Mouse (Mus musculus): Measurements from ENCODE around the gene Slain1. TPM values are rescaled to one million over a fixed set of nuclear protein-coding genes. Genes with fewer than 3 reads are reported as not detected.

The Slain1 gene
- polyA plus RNA-seq, 2 experiments, result 0.22 to 0.27 TPM

- Histone ChIP-seq H3K27me3 (ENCODE audit: control insufficient read depth, insufficient read depth, low read length) (no peaks in the 10 kb centered on the region), H3K27ac (no peak overlapping the region), H3K4me2 (ENCODE audit: low read depth) (no peak overlapping the region), H3K4me3 (ENCODE audit: insufficient read depth in 1 of 2, low read depth in 2 of 2, low read length in 2 of 2) (no peak overlapping the region), H3K4me1 (replicated peaks; ENCODE audit: control insufficient read depth in 2 of 2, insufficient read depth in 2 of 2, low read length in 1 of 2) (no peaks in the 10 kb centered on the region), H3K36me3 (replicated peaks; ENCODE audit: control insufficient read depth, insufficient read depth, low read depth) (no peaks in the 10 kb centered on the region), H3K9me3 (ENCODE audit: control insufficient read depth, low read length) (no peaks in the 10 kb centered on the region), H3K9ac (replicated peaks) (no peak overlapping the region)
- DNase-seq (ENCODE audit: low read depth in 3 of 3, low spot score in 3 of 3), result no peak
- TF ChIP-seq EP300 (IDR thresholded peaks at IDR 0.05; ENCODE audit: low read depth) (no peak), CTCF (IDR thresholded peaks at IDR 0.05; ENCODE audit: low read depth) (no peak)
- 66% methylated on average over 7 of the region's 7 CpGs for WGBS (ENCODE audit: insufficient replicate concordance)
- ATAC-seq (ENCODE audit: insufficient read depth), result no peak
These were observed 13.0 kb downstream of the Slain1 start for GRCm38 (mm10) chr14:103663026-103663425.

- Histone ChIP-seq H3K27ac (no peak overlapping the region), H3K4me1 (replicated peaks; ENCODE audit: control insufficient read depth in 2 of 2, insufficient read depth in 2 of 2, low read length in 1 of 2) (no peaks in the 10 kb centered on the region), H3K4me3 (ENCODE audit: insufficient read depth in 1 of 2, low read depth in 2 of 2, low read length in 2 of 2) (no peak overlapping the region), H3K36me3 (replicated peaks; ENCODE audit: control insufficient read depth, insufficient read depth, low read depth) (no peaks in the 10 kb centered on the region), H3K9me3 (ENCODE audit: control insufficient read depth, low read length) (no peaks in the 10 kb centered on the region), H3K4me2 (ENCODE audit: low read depth) (no peak overlapping the region), H3K27me3 (ENCODE audit: control insufficient read depth, insufficient read depth, low read length) (no peaks in the 10 kb centered on the region), H3K9ac (replicated peaks) (no peak overlapping the region)
- TF ChIP-seq EP300 (IDR thresholded peaks at IDR 0.05; ENCODE audit: low read depth), result no peak
- no peak for TF ChIP-seq CTCF (IDR thresholded peaks at IDR 0.05; ENCODE audit: low read depth)
- no peak for ATAC-seq (ENCODE audit: insufficient read depth)
- 51% methylated on average over 4 of the region's 4 CpGs for WGBS (ENCODE audit: insufficient replicate concordance)
- no peak for DNase-seq (ENCODE audit: low read depth in 3 of 3, low spot score in 3 of 3)
These were observed 14.4 kb downstream of the Slain1 start for GRCm38 (mm10) chr14:103664391-103664790.

- Histone ChIP-seq H3K36me3 (replicated peaks; ENCODE audit: control insufficient read depth, insufficient read depth, low read depth) (no peaks in the 10 kb centered on the region), H3K27ac (no peak overlapping the region), H3K27me3 (ENCODE audit: control insufficient read depth, insufficient read depth, low read length) (no peaks in the 10 kb centered on the region), H3K4me2 (ENCODE audit: low read depth) (no peak overlapping the region), H3K4me1 (replicated peaks; ENCODE audit: control insufficient read depth in 2 of 2, insufficient read depth in 2 of 2, low read length in 1 of 2) (no peaks in the 10 kb centered on the region), H3K4me3 (ENCODE audit: insufficient read depth in 1 of 2, low read depth in 2 of 2, low read length in 2 of 2) (no peak overlapping the region), H3K9me3 (ENCODE audit: control insufficient read depth, low read length) (no peaks in the 10 kb centered on the region), H3K9ac (replicated peaks) (no peak overlapping the region)
- WGBS (ENCODE audit: insufficient replicate concordance), result 45% methylated on average over 8 of the region's 8 CpGs
- ATAC-seq (ENCODE audit: insufficient read depth) (no peak), DNase-seq (ENCODE audit: low read depth in 3 of 3, low spot score in 3 of 3) (no peak)
- TF ChIP-seq EP300 (IDR thresholded peaks at IDR 0.05; ENCODE audit: low read depth) (no peak), CTCF (IDR thresholded peaks at IDR 0.05; ENCODE audit: low read depth) (no peak)
These were observed 16.4 kb downstream of the Slain1 start for GRCm38 (mm10) chr14:103666347-103666954.

GRCm38 (mm10) chr14:103667036-103667435 is 17.0 kb downstream of the Slain1 start:
- ATAC-seq (ENCODE audit: insufficient read depth) (no peak), DNase-seq (ENCODE audit: low read depth in 3 of 3, low spot score in 3 of 3) (no peak)
- no peak overlapping the region for H3K4me2 ChIP-seq (ENCODE audit: low read depth)
- no peaks in the 10 kb centered on the region for H3K27me3 ChIP-seq (ENCODE audit: control insufficient read depth, insufficient read depth, low read length)
- no peaks in the 10 kb centered on the region for H3K9me3 ChIP-seq (ENCODE audit: control insufficient read depth, low read length)
- no peak overlapping the region for H3K9ac ChIP-seq (replicated peaks)
- no peak overlapping the region for H3K27ac ChIP-seq
- no peak overlapping the region for H3K4me3 ChIP-seq (ENCODE audit: insufficient read depth in 1 of 2, low read depth in 2 of 2, low read length in 2 of 2)
- H3K36me3 ChIP-seq (replicated peaks; ENCODE audit: control insufficient read depth, insufficient read depth, low read depth), result no peaks in the 10 kb centered on the region
- 71% methylated on average over 8 of the region's 8 CpGs for WGBS (ENCODE audit: insufficient replicate concordance)
- no peaks in the 10 kb centered on the region for H3K4me1 ChIP-seq (replicated peaks; ENCODE audit: control insufficient read depth in 2 of 2, insufficient read depth in 2 of 2, low read length in 1 of 2)
- TF ChIP-seq CTCF (IDR thresholded peaks at IDR 0.05; ENCODE audit: low read depth) (no peak), EP300 (IDR thresholded peaks at IDR 0.05; ENCODE audit: low read depth) (no peak)

- H3K4me2 ChIP-seq (ENCODE audit: low read depth), result no peak overlapping the region
- DNase-seq (ENCODE audit: low read depth in 3 of 3, low spot score in 3 of 3) (no peak), ATAC-seq (ENCODE audit: insufficient read depth) (no peak)
- no peak for TF ChIP-seq CTCF (IDR thresholded peaks at IDR 0.05; ENCODE audit: low read depth)
- no peak for TF ChIP-seq EP300 (IDR thresholded peaks at IDR 0.05; ENCODE audit: low read depth)
- no peaks in the 10 kb centered on the region for H3K27me3 ChIP-seq (ENCODE audit: control insufficient read depth, insufficient read depth, low read length)
- no peak overlapping the region for H3K4me3 ChIP-seq (ENCODE audit: insufficient read depth in 1 of 2, low read depth in 2 of 2, low read length in 2 of 2)
- no peaks in the 10 kb centered on the region for H3K4me1 ChIP-seq (replicated peaks; ENCODE audit: control insufficient read depth in 2 of 2, insufficient read depth in 2 of 2, low read length in 1 of 2)
- H3K36me3 ChIP-seq (replicated peaks; ENCODE audit: control insufficient read depth, insufficient read depth, low read depth), result no peaks in the 10 kb centered on the region
- H3K9me3 ChIP-seq (ENCODE audit: control insufficient read depth, low read length), result no peaks in the 10 kb centered on the region
- WGBS (ENCODE audit: insufficient replicate concordance), result 50% methylated on average over 18 of the region's 18 CpGs
- no peak overlapping the region for H3K27ac ChIP-seq
- no peak overlapping the region for H3K9ac ChIP-seq (replicated peaks)
These were observed 29.6 kb downstream of the Slain1 start for GRCm38 (mm10) chr14:103679395-103680217.
